Mouse (Mus musculus): ENCODE results near the gene Asb5.

GRCm38 (mm10) chr8:54503104-54503503, 26.3 kb upstream of the Asb5 start:
- no peak for TF ChIP-seq POLR2A (IDR thresholded peaks at IDR 0.05; ENCODE audit: borderline replicate concordance, control insufficient read depth, low read depth, low read length)
- no peak for TF ChIP-seq CTCF (IDR thresholded peaks at IDR 0.05; ENCODE audit: control insufficient read depth, insufficient read depth, low read length)

All from bone marrow, adult 2 months (tissue).